Mouse (Mus musculus): ENCODE measurements around the gene Iqcd. TPM values are rescaled to one million over a fixed set of nuclear protein-coding genes. Genes with fewer than 3 reads are reported as not detected.

The Iqcd gene
- total RNA-seq (2014; fragmentation: Nextera tagmentation) (6.4 and 9.0 TPM in 2 replicates), total RNA-seq (2017) (6.3 and 7.9 TPM in 2 replicates)

GRCm38 (mm10) chr5:120588569-120589094, at the start of gene Iqcd, which contains the start of gene Tpcn1:
Gene Iqcd (plus strand): TSS chr5:120589016.
Gene Tpcn1 (minus strand): TSS chr5:120588673.
- peak; percentile 88 for ATAC-seq (replicated peaks; ENCODE audit: low FRiP score, low TSS enrichment, poor library complexity, severe bottlenecking)

GRCm38 (mm10) chr5:120548236-120548850, 40.5 kb upstream of the Iqcd start:
- no peak for ATAC-seq (replicated peaks; ENCODE audit: low FRiP score, low TSS enrichment, poor library complexity, severe bottlenecking)

DNA sequence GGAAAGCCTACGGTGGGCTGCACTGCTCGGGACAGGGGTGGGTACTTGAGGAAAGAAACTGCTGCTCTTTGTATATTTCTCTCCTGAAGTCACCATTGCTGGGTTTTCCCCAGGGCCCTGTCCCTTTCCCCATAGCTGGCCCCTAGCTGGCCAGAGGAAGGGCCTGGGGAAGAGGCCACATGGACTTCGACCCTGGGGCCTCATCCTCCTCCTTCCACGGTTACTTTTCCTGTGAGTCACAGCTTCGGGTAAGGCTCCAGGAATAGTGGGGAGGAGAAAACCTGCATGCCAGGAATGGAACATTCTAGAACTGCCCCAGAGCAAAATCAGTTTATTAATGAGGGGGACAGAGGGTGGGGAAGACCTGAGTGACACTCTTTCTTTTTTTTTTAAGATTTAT, 38.7 kb upstream of the Iqcd start:
- ATAC-seq (replicated peaks; ENCODE audit: low FRiP score, low TSS enrichment, poor library complexity, severe bottlenecking): no peak

DNA sequence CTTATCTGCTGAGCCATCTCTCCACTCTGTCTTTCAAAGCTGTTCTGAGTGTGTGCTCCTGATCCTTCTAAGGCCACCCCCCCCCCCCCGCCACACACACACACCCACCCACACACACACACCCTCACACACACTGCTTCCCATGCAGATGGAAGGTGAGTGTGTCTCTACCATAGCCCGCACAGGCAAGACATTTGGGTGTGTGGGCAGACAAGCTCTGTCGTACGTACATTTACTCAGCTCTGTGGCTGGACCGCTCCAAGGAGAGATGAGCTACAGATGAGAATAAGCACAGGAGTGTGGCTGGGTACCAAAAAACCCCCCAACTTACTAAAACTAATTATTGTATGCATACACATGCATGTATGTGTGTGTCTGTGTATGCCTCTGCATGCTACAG, 38.1 kb upstream of the Iqcd start:
- ATAC-seq (replicated peaks; ENCODE audit: low FRiP score, low TSS enrichment, poor library complexity, severe bottlenecking): no peak

DNA sequence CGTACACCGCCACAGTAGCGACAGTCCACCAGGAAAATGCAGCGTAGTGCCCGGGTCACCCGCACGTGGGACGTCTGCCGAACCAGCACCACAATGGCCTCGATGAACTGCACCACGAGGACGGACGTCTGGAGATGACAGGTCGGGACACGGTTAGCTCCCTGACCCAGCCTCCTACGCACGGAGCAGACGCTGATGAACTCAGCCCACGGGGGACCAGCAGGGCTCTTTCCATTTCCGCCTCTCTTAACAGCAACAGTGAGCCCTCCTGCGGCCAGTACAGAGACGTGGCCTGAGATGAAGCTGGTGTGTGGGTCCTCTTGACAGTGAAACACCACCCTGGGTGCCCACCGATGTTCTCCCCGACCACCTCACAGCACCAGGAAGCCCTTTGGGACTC, 32.9 kb upstream of the Iqcd start:
- no peak for ATAC-seq (replicated peaks; ENCODE audit: low FRiP score, low TSS enrichment, poor library complexity, severe bottlenecking)

DNA sequence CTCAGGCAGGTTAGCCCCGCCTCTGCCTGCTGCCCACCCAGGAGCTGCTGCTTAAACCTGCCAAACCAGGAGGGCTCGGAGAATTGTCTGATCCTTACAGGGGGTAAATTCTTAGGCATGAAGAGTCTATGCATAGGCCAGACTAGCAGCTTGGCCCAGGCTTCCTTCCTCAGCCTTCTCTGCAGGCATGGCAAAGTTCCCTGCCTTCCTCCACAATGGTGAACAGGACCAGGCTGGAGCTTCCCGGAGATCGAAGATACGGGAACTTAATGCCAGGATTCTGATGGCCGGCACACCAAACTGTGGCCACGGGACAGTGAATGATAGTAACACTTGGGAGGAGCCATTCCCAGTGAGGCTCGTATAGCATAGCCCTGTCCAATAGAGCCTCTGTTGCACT, 30.8 kb upstream of the Iqcd start:
- no peak for ATAC-seq (replicated peaks; ENCODE audit: low FRiP score, low TSS enrichment, poor library complexity, severe bottlenecking)

DNA sequence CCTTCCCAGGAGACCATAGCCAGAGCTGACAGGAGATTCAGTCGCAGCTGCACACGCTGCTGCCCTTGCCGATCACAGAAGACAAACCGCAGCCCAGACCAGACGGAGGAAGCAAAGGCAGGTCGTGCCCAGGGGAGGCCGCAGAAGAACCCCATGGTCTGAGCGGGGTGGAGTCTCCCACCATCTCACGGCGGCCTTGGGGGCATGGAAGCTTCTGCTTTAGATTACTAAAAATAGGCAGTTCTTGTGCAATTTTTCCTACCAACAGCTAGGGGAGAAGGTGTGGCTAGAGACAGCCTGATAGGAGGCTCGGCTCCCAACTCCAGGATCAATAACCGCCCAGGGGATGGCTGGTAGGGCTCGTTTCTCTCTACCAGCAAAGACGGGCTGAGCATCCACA, 30.1 kb upstream of the Iqcd start:
- peak; percentile 38; the same call in 1 of the 2 replicates for ATAC-seq (replicated peaks; ENCODE audit: low FRiP score, low TSS enrichment, poor library complexity, severe bottlenecking)

GRCm38 (mm10) chr5:120560129-120560615, 28.6 kb upstream of the Iqcd start:
- ATAC-seq (replicated peaks; ENCODE audit: low FRiP score, low TSS enrichment, poor library complexity, severe bottlenecking): no peak

DNA sequence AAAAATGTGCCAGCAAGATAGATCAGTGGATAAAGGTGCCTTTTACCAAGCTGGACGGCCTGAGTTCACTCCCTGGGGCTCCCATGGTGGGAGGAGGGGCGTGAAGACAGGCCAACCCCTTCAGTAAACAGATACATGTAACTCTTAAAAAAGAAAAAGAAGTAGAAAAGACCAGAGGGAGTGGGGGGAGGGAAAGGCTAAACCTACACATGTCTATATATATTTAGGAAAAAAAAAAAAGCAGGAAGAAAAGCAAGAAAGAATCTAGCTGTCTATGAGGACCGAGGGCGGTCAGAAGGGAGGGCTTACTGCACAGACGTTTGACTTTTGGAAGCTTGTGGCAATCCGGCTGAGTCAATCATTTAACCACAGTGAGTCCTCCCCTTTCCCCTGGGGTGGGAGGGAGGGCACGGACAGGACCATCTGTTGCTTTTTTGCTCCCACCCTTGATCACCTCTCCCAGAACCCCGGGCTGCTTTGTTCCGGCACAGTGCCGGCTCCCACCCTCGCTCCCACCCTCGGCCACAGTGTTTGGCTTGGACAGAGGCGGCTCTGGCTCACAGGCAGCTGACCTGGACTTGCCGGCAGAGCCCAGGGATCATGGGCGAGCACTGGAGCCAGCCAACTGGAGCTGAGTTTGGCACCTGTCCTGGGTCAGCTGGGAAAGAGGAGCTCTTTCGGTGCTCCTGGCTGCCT, 28.1 kb upstream of the Iqcd start:
- ATAC-seq (replicated peaks; ENCODE audit: low FRiP score, low TSS enrichment, poor library complexity, severe bottlenecking): 0 out of 2 replicates have a peak, but pooled peaks have one; percentile 21

- no peak for ATAC-seq (replicated peaks; ENCODE audit: low FRiP score, low TSS enrichment, poor library complexity, severe bottlenecking)
Measured at GRCm38 (mm10) chr5:120562956-120563913, 25.6 kb upstream of the Iqcd start.

GRCm38 (mm10) chr5:120563914-120564311, 24.9 kb upstream of the Iqcd start:
- ATAC-seq (replicated peaks; ENCODE audit: low FRiP score, low TSS enrichment, poor library complexity, severe bottlenecking): no peak

- no peak for ATAC-seq (replicated peaks; ENCODE audit: low FRiP score, low TSS enrichment, poor library complexity, severe bottlenecking)
Measured at GRCm38 (mm10) chr5:120565171-120565905, 23.5 kb upstream of the Iqcd start.

DNA sequence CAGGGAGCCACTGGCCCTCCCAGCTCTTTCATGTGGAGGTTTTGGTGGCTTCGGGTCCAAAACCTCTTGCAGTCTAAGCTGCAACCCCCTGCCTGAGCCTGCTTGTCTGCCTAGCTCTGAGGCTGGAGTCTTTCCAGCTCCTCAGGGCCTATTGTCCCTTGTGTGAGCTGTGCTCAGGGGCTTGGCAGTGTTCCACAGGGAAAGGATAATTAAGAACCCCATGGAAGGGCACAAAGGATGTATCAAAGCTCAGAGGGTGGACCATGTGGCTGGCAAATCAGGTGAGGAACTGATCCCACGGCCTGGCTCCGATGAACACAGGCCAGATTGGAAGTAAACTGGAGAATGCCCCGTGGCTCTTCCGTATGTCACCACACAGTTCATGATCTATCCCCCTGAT, 22.7 kb upstream of the Iqcd start:
- ATAC-seq (replicated peaks; ENCODE audit: low FRiP score, low TSS enrichment, poor library complexity, severe bottlenecking): no peak

DNA sequence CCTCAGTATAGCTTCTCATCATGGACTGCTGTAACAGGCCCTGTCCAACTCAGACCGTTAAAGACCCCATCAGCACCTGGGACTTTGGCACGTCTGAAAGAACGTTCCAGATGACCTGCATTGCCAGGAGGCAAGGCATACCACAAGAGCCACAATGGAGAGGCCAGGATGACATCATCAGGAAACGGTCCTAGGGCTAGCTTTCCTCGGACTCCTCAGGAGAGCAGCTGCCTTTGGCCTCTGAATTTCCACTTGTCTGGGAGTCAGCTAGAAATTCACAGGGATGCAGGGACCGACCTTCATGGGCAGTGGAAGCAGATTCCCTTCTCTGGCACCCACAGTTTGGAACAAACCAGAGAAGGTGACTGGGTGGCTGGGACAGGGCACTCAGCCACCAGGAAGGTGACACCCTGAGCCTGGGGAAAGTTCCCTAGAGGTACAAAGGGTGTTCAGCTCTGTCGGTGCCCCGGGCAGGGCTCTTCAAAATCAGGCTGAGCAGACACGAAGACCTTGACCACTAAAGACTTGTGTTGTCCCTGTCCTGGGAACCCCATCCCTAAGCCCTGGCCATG, 22.0 kb upstream of the Iqcd start:
- no peak for ATAC-seq (replicated peaks; ENCODE audit: low FRiP score, low TSS enrichment, poor library complexity, severe bottlenecking)

- ATAC-seq (replicated peaks; ENCODE audit: low FRiP score, low TSS enrichment, poor library complexity, severe bottlenecking): no peak
Measured at GRCm38 (mm10) chr5:120567253-120567701, 21.5 kb upstream of the Iqcd start.

DNA sequence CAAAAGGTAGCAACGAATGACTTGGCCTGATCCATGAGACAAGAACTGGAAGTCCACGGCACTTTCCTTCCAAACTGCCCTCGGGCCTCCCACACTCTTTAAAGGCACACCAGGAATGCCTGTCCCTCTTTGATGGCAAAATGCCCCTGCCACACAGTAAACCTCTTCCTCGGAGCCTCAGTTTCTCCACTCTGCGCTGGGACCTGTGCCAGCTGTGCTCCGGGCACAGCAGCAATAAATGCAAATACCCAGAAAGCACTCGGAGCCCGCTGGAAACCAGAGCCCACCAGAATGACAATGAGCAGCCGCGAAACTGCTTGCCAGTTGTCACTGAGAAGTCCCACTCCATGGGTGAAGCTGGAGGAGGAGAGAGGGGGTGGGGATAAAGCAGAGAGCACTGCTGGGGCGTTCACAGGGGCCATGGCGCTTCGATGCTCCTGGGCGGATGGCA, 21.0 kb upstream of the Iqcd start:
- no peak for ATAC-seq (replicated peaks; ENCODE audit: low FRiP score, low TSS enrichment, poor library complexity, severe bottlenecking)

GRCm38 (mm10) chr5:120568336-120568768, 20.5 kb upstream of the Iqcd start:
- no peak for ATAC-seq (replicated peaks; ENCODE audit: low FRiP score, low TSS enrichment, poor library complexity, severe bottlenecking)

GRCm38 (mm10) chr5:120568964-120569363, 19.9 kb upstream of the Iqcd start:
- 0 out of 2 replicates have a peak, but pooled peaks have one; percentile 4 for ATAC-seq (replicated peaks; ENCODE audit: low FRiP score, low TSS enrichment, poor library complexity, severe bottlenecking)

Measured in megakaryocyte-erythroid progenitor cell, adult 5-6 weeks (primary cell).